Mouse (Mus musculus): ENCODE data around the gene Eif3i.

DNA sequence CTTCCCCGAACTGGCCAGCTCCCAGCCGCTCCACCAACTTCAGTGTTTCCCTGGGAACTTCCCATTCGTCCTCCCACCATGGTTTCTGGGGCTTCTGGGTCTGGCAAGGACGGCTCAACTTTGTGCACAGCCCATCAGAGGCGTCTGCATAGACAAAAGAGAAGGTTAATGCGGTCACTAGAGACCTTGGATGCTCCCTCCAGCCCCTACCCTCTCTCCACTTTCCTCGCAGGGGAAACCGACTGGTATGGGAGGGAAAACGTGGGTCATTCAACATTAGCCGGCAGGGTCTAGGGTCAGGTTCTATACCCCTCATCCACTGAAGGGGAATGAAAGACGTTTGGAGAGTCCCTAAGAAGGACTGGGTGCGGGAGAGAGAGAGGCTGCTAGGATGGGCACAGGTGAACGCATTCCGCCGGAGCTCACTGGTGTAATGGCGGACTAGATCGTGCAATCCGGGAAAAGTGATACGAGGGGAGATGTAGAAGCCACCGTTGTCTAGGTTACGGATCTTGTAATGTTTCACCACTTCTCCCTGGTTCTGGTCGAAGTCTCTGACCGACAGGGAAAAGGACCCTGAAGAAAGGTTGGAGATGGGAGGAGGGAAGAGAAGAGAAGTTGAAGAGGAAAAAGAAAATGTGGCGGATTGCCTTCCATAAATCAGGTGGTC lies 44.5 kb downstream of the Eif3i start:
- TF ChIP-seq POLR2A (IDR thresholded peaks at IDR 0.05; ENCODE audit: control insufficient read depth, low read depth, low read length): no peak
- TF ChIP-seq CTCF (IDR thresholded peaks at IDR 0.05; ENCODE audit: control insufficient read depth, insufficient read depth, insufficient replicate concordance, low read depth, low read length): no peak

All from testis, adult 2 months (tissue).